8 mouse cellular contexts compared by ENCODE assay signal in genomic region chr13:43304018-43304431, GRCm38 (mm10). TPM values are rescaled to one million over a fixed set of nuclear protein-coding genes. Genes with fewer than 3 reads are reported as not detected.
DNase-seq lines count a peak whose midpoint lies in the region; ATAC-seq lines count a peak whose summit lies in the region.

Gfod1 (minus strand) TSS chr13:43304172.

- peak; percentile 96 for ATAC-seq in hindbrain, embryonic 16.5 days

- H3K4me2 ChIP-seq in hindbrain, embryonic 16.5 days (ENCODE audit: low read length), result peak within 1 kb of the TSS; percentile 63

- peak within 1 kb of the TSS; percentile 88 for H3K27ac ChIP-seq in hindbrain, embryonic 16.5 days (ENCODE audit: low read depth, low read length)
- no peak within 1 kb of the TSS for H3K27ac ChIP-seq in macrophage

- H3K36me3 ChIP-seq in hindbrain, embryonic 16.5 days (ENCODE audit: control insufficient read depth, insufficient read depth, low read length), result no peaks in the 10 kb centered on the region
- H3K36me3 ChIP-seq in macrophage (ENCODE audit: inconsistent target), result no peaks in the 10 kb centered on the region

- peak; percentile 95 for DNase-seq in R1 (ENCODE audit: low read depth, low spot score)
- peak; percentile 95 to 97 for DNase-seq in cerebellum, postnatal 36 days
- peak; percentile 98 for DNase-seq in gastrocnemius, adult 18-20 months (ENCODE audit: low spot score)
- DNase-seq in left cerebral cortex, adult 18-20 months (ENCODE audit: low spot score in 2 of 2), result peak; percentile 95 to 97
- peak; percentile 98 for DNase-seq in right cerebral cortex, adult 18-20 months
- DNase-seq in urinary bladder, postnatal 10 days (ENCODE audit: low spot score), result peak; percentile 91

- H3K27me3 ChIP-seq in hindbrain, embryonic 16.5 days (replicated peaks; ENCODE audit: control insufficient read depth, insufficient read depth, low read length), result no peaks in the 10 kb centered on the region

- WGBS in hindbrain, embryonic 16.5 days, result under 1% methylated on average over 53 of the region's 53 CpGs
- under 1% methylated on average over 53 of the region's 53 CpGs for WGBS in macrophage (ENCODE audit: missing documents)

- H3K9ac ChIP-seq in hindbrain, embryonic 16.5 days (ENCODE audit: low read depth, low read length), result peak within 1 kb of the TSS; percentile 93

- peaks cover 38% of the 10 kb centered on the region for H3K4me1 ChIP-seq in hindbrain, embryonic 16.5 days (ENCODE audit: control insufficient read depth, insufficient read depth, low read depth, low read length)

- no peaks in the 10 kb centered on the region for H3K9me3 ChIP-seq in hindbrain, embryonic 16.5 days (ENCODE audit: control insufficient read depth, low read length)

- H3K79me2 ChIP-seq in macrophage (ENCODE audit: inconsistent target), result no peaks in the 10 kb centered on the region

- peak within 1 kb of the TSS; percentile 93 for H3K4me3 ChIP-seq in hindbrain, embryonic 16.5 days (ENCODE audit: low read length)
- H3K4me3 ChIP-seq in macrophage (ENCODE audit: inconsistent target), result peak within 1 kb of the TSS; percentile 28

RNA-seq across cellular contexts. Expression of gene Gfod1, which starts in this region (rescaled TPM):
- total RNA-seq in gastrocnemius, adult 18-20 months (2021), result 1 to 10 TPM; 4.7 to 6.8 TPM
- polyA plus RNA-seq in hindbrain, embryonic 16.5 days (2015; fragmentation: Nextera tagmentation; extraction: Ambion mirVana), result 2.2 and 2.4 TPM in 2 replicates
- total RNA-seq in left cerebral cortex, adult 18-20 months (2021), result 100 to 1,000 TPM; 116 to 128 TPM
- total RNA-seq in macrophage (2018; cell fraction: chromatin; rRNA removed), result 1 to 10 TPM in 8 of 26 experiments, under 1 TPM in 16, not detected in 2; 0.11 to 2.1 (median 0.35) TPM
- under 1 TPM; 0.08 to 0.97 (median 0.20) TPM for total RNA-seq in macrophage (2018; cell fraction: cytosol; rRNA removed)
- 1 to 10 TPM in 3 of 26 experiments, under 1 TPM in 23; 0.06 to 2.7 (median 0.33) TPM for total RNA-seq in macrophage (2018; cell fraction: nucleus; rRNA removed)
- 0.07 to 0.46 TPM (median 0.28 TPM) in 3 replicates for polyA plus RNA-seq in macrophage (2018)

Comparison
In these comparisons a context has a peak if more than half of its experiments do, and no peak if none do; other contexts are left out.
1. RNA of gene Gfod1 (total RNA-seq): 116 to 128 TPM in left cerebral cortex, adult 18-20 months; 4.7 to 6.8 TPM in gastrocnemius, adult 18-20 months; every median in the first group is over 10 times any median in the second.
2. Peak in every context shown above with its lines, with median percentiles within 50 percentile points of each other: DNase-seq.